Mouse (Mus musculus): ENCODE data around the gene Fam71f2.

- no peak for TF ChIP-seq USF1 (IDR thresholded peaks at IDR 0.05; ENCODE audit: low read depth)
- no peak for TF ChIP-seq MAX (IDR thresholded peaks at IDR 0.05; ENCODE audit: low read depth)
- no peak for TF ChIP-seq POLR2A (IDR thresholded peaks at IDR 0.05; ENCODE audit: insufficient read length, low read depth)
- no peak for TF ChIP-seq TCF3 (IDR thresholded peaks at IDR 0.05; ENCODE audit: insufficient read length, low read depth)
- TF ChIP-seq SRF (IDR thresholded peaks at IDR 0.05; ENCODE audit: control insufficient read depth, insufficient read length, low read depth), result no peak
- no peak for TF ChIP-seq E2F4 (IDR thresholded peaks at IDR 0.05; ENCODE audit: insufficient read depth)
Measured at GRCm38 (mm10) chr6:29232321-29232720, 47.1 kb upstream of the Fam71f2 start.

Data from myocyte (in vitro differentiated cells).